Mouse (Mus musculus) brain, embryonic 14.5 days (tissue): ENCODE results near the gene Ptprn.

ENCODE experiments used
- CTCF ChIP-seq: fragments of 200-500 bp; IDR thresholded peaks from 2 replicates; pipeline ENCODE4 v1.5.1; 2012; ENCODE audit warnings: inconsistent platforms, mild to moderate bottlenecking, moderate library complexity, borderline replicate concordance; ENCODE audit not compliant: insufficient read depth, insufficient read length; ENCODE audit errors: extremely low read depth
- POLR2A ChIP-seq: fragments of 200-500 bp; IDR thresholded peaks from 2 replicates; pipeline ENCODE4 v1.6.1; 2012; ENCODE audit warnings: mild to moderate bottlenecking, inconsistent platforms, borderline replicate concordance; ENCODE audit not compliant: poor library complexity, insufficient read depth, insufficient read length, severe bottlenecking; ENCODE audit errors: extremely low read depth

DNA sequence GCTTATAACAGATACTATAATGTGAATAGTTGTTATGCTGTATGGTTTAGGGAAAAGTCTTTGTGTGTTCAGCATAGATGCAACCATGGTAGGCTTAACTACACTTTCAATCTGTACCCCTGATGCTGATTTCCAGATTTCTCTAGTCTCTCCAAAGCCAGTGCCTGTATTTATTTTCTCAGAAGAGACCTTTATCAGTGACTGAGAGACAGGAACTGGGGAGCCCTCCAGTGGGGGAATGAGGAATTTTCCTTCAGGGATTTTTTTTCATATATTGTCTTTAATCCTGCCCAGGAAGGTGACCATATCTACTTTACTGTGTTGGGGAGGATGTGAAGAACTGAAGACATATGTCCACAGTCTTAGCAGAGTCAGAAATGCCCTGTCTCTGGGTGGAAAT lies 26.3 kb upstream of the Ptprn start:
- peak; percentile 42; the same call in 1 of the 2 replicates for TF ChIP-seq CTCF
- no peak for TF ChIP-seq POLR2A
